Mouse (Mus musculus) small intestine, adult 2 months (tissue): ENCODE data around the gene Dennd4c. TPM values are rescaled to one million over a fixed set of nuclear protein-coding genes. Genes with fewer than 3 reads are reported as not detected.
"Not testable (repeated sequence)": the region's sequence is repeated elsewhere in the genome, so short reads cannot be mapped to it uniquely, and the experiment has no call there.

Experiments used
- H3K27ac ChIP-seq: fragments of 200-500 bp; 2 replicates; pipeline ENCODE4 v1.5.1; 2012; ENCODE audit warnings: low read depth, low read length, control low read depth, inconsistent platforms; ENCODE audit not compliant: insufficient read depth
- H3K27me3 ChIP-seq: fragments of 200-500 bp; 2 replicates; pipeline ENCODE4 v1.6.1; 2012; ENCODE audit warnings: mild to moderate bottlenecking, moderate library complexity, low read length, inconsistent platforms; ENCODE audit not compliant: control insufficient read depth, insufficient read depth
- H3K36me3 ChIP-seq: fragments of 200-500 bp; 2 replicates; pipeline ENCODE4 v1.6.1; 2012; ENCODE audit warnings: mild to moderate bottlenecking, low read length, control low read depth, inconsistent platforms; ENCODE audit not compliant: control insufficient read depth, insufficient read depth
- H3K4me1 ChIP-seq: fragments of 200-500 bp; 2 replicates; pipeline ENCODE4 v1.6.1; 2012; ENCODE audit warnings: low read length, inconsistent platforms, mixed read lengths; ENCODE audit not compliant: control insufficient read depth, insufficient read depth, insufficient read length
- H3K4me3 ChIP-seq: fragments of 200-500 bp; 2 replicates; pipeline ENCODE4 v1.5.1; 2012; ENCODE audit warnings: low read depth, mild to moderate bottlenecking, control low read depth, inconsistent platforms, low read length, moderate library complexity
- CTCF ChIP-seq: fragments of 200-500 bp; IDR thresholded peaks from 2 replicates; pipeline ENCODE4 v1.5.1; 2012; ENCODE audit warnings: low read depth, mild to moderate bottlenecking, control low read depth, inconsistent platforms, low read length, moderate library complexity, mixed read lengths; ENCODE audit not compliant: insufficient replicate concordance, insufficient read length; ENCODE audit errors: extremely low read depth
- POLR2A ChIP-seq: fragments of 200-500 bp; IDR thresholded peaks from 2 replicates; pipeline ENCODE4 v1.6.1; 2012; ENCODE audit warnings: low read depth, mild to moderate bottlenecking, control low read depth, inconsistent platforms, low read length, moderate library complexity
- WGBS: fragments of 180-500 bp; shearing (Covaris S2); methylation state at CpG from one replicate; pipeline ENCODE4 v1.1.7; 2018; 5-methylcytosine and 5-hydroxymethylcytosine counted together
- polyA plus RNA-seq: library from polyadenylated mRNA; depleted of rRNA; stranded (reverse); fragments of >200 nt; gene quantifications from 2 replicates; pipeline ENCODE4 v1.2.3, GENCODE M21; 2012

Gene Dennd4c
- polyA plus RNA-seq, 1 experiment = 4.4 TPM

DNA sequence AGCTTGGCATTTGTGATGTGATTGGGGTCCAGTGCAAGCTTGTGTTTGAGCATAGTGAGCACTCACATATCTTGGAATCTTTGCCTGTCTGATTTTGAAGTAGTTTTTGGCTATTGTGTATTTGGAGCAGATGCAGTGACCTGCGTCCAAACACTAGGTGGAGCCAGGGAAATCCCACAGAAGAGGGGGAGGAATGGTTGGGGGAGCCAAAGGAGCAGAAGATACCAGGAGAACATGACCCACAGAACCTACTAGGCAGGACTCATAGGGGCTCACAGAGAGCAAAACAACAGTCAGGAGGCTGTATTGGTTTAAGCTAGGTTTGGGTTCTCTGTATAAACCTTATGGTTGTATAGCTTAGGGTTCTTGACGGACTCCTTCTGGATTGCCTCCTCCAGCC is 62.2 kb downstream of the Dennd4c start:
- Histone ChIP-seq H3K36me3 (peaks cover 31% of the 10 kb centered on the region), H3K4me1 (no peaks in the 10 kb centered on the region), H3K4me3 (no peak overlapping the region), H3K27ac (no peak overlapping the region), H3K27me3 (no peaks in the 10 kb centered on the region)
- TF ChIP-seq CTCF = peak; percentile 12; the same call in 1 of the 2 replicates
- no peak for TF ChIP-seq POLR2A
- WGBS = 73% methylated on average over 2 of the region's 2 CpGs

- H3K4me3 ChIP-seq = no peak overlapping the region
- H3K36me3 ChIP-seq = peaks cover 33% of the 10 kb centered on the region
- H3K4me1 ChIP-seq = no peaks in the 10 kb centered on the region
- WGBS = 91% methylated on average over 3 of the region's 3 CpGs
- H3K27me3 ChIP-seq = no peaks in the 10 kb centered on the region
- TF ChIP-seq POLR2A = no peak
- TF ChIP-seq CTCF = no peak
- no peak overlapping the region for H3K27ac ChIP-seq
Observed at GRCm38 (mm10) chr4:86814850-86815249, 66.5 kb downstream of the Dennd4c start.

GRCm38 (mm10) chr4:86823169-86823568 is 74.8 kb downstream of the Dennd4c start:
- H3K27ac ChIP-seq = no peak overlapping the region
- WGBS = 67% methylated on average over 2 of the region's 2 CpGs
- TF ChIP-seq POLR2A = no peak
- peaks cover 51% of the 10 kb centered on the region for H3K36me3 ChIP-seq
- no peaks in the 10 kb centered on the region for H3K4me1 ChIP-seq
- no peak overlapping the region for H3K4me3 ChIP-seq
- H3K27me3 ChIP-seq = no peaks in the 10 kb centered on the region

DNA sequence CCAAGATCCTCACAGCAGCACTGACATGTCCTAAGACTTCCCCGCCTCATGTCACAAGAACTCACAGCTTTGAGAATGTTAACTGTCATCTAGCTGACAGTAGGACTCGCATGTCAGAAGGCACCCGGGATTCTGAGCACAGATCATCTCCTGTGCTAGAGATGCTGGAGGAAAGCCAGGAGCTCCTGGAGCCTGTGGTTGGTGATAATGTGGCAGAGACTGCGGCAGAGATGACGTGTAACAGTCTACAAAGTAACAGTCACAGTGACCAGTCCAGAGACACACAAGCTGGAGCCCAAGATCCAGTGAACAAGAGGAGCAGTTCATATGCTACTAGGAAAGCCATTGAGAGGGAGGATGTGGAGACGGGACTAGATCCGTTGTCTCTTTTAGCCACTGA is 76.8 kb downstream of the Dennd4c start:
- Histone ChIP-seq H3K4me1 (no peaks in the 10 kb centered on the region), H3K36me3 (peaks cover 51% of the 10 kb centered on the region), H3K4me3 (no peak overlapping the region), H3K27me3 (no peaks in the 10 kb centered on the region), H3K27ac (no peak overlapping the region)
- TF ChIP-seq POLR2A (no peak), CTCF (no peak)
- 89% methylated on average over 7 of the region's 7 CpGs for WGBS

DNA sequence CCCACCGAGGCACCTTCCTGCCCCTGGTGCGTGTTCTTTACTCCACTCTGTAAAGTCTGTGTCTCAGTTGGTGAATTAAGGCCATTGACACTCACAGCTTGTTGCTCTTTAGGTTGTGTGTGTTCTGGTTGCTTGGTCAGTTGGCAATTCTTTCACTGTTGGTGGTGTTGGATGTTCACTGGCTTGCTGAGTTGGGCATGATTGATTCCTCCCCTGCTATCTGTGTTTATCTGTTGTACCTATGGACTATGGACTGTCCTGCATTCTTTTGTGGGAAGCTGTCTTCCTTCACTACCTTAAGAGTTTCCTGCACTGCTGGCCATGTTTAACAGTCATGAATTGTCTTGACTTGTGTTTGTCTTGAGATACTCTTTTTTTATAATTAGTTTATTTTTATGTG is 83.5 kb downstream of the Dennd4c start:
- Histone ChIP-seq H3K27ac (peak overlapping the region; percentile 66), H3K36me3 (peaks cover 35% of the 10 kb centered on the region), H3K4me1 (peaks cover 6% of the 10 kb centered on the region; the same call in 1 of the 2 replicates), H3K4me3 (no peak overlapping the region), H3K27me3 (no peaks in the 10 kb centered on the region)
- WGBS = 87% methylated on average over 2 of the region's 2 CpGs
- TF ChIP-seq POLR2A (no peak), CTCF (no peak)

DNA sequence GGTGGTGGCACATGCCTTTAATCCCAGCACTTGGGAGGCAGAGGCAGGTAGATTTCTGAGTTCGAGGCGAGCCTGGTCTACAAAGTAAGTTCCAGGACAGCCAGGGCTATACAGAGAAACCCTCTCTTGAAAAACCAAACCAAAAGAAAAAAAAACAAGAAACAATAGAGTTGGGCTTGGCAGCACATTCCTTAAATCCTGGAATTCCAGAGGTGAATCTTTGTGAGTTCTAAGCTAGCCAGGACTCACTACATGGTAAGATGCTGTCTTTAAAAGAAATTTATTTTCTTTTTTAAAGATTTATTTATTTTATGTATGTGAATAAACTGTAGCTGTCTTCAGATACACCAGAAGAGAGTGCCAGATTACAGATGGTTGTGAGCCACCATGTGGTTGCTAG is 92.8 kb downstream of the Dennd4c start:
- H3K4me1 ChIP-seq, H3K4me3 ChIP-seq, H3K27ac ChIP-seq, H3K27me3 ChIP-seq: not testable (repeated sequence)
- peaks cover 50% of the 10 kb centered on the region for H3K36me3 ChIP-seq
- 92% methylated on average over 2 of the region's 2 CpGs for WGBS

DNA sequence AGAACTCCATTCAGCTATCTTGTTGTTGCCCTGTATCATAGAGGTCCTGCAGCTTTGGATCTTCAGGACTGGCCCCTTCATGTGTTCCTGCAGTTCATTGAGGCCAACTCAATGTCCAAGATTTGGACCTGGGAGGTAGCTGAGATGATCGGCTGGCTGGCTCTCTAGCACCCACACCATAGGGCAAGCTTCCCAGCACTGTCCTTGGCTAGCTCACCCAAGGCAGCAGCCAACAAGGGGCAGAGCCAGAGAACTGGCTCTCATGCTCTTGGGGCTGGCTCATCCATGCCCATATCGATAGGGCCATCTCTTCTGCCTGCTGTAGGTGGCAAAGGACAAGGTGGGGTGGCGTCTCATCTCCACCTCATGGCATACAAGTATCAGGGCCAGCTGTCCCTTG is 97.0 kb downstream of the Dennd4c start:
- no peak for TF ChIP-seq POLR2A
- 92% methylated on average over 3 of the region's 3 CpGs for WGBS
- peaks cover 2% of the 10 kb centered on the region; the same call in 1 of the 2 replicates for H3K4me1 ChIP-seq
- no peaks in the 10 kb centered on the region for H3K27me3 ChIP-seq
- H3K36me3 ChIP-seq = peaks cover 35% of the 10 kb centered on the region
- no peak overlapping the region for H3K4me3 ChIP-seq
- no peak overlapping the region for H3K27ac ChIP-seq

DNA sequence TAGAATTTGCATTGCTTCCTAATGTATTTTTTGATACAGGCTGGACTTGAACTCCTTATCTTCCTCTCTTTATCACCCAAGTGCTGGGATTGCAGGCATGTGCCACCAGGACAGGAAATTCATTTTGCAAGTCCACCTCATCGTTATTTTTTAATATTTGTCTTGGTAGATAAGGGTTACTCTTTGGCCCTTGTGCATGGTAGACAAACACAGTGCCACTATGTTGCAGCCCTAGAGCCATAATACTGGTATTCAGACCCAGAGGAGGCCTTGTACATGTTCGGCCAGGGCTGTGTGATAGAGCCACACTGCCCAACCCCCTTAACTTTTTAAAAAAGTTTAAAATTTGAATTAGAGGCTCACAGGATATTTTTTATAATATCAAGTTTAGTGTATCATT is 98.9 kb downstream of the Dennd4c start:
- 19% methylated on average over 2 of the region's 2 CpGs for WGBS
- no peak overlapping the region for H3K27ac ChIP-seq
- TF ChIP-seq CTCF (no peak), POLR2A (no peak)
- no peak overlapping the region for H3K4me3 ChIP-seq
- H3K4me1 ChIP-seq = peaks cover 2% of the 10 kb centered on the region; the same call in 1 of the 2 replicates
- H3K36me3 ChIP-seq = peaks cover 26% of the 10 kb centered on the region
- H3K27me3 ChIP-seq = no peaks in the 10 kb centered on the region
